ENCODE assay signal across 23 mouse cellular contexts in genomic region chr6:99617415-99617814, GRCm38 (mm10). TPM values are rescaled to one million over a fixed set of nuclear protein-coding genes. Genes with fewer than 3 reads are reported as not detected.
DNase-seq lines count a peak whose midpoint lies in the region; ATAC-seq lines count a peak whose summit lies in the region.
"Had no signal": no experiment of that assay in that cellular context is flagged by ENCODE, and none has a peak within 500 bp of the region (broad histone marks: within the 10 kb centered on the region; RNA-seq: fewer than 3 reads in every experiment).

No protein-coding gene starts in this region.

- WGBS in macrophage (ENCODE audit: missing documents) = 30% methylated on average over 1 of the region's 1 CpGs

- no peaks in the 10 kb centered on the region for H3K79me2 ChIP-seq in macrophage (ENCODE audit: inconsistent target)

- no peaks in the 10 kb centered on the region for H3K36me3 ChIP-seq in macrophage (ENCODE audit: inconsistent target)
- H3K36me3 ChIP-seq: heart, embryonic 15.5 days; hindbrain, embryonic 10.5 days; intestine, embryonic 15.5 days had no signal

- no peak overlapping the region for H3K4me3 ChIP-seq in macrophage (ENCODE audit: inconsistent target)
- H3K4me3 ChIP-seq: forebrain, embryonic 13.5 days; heart, adult 2 months; heart, embryonic 15.5 days; hindbrain, embryonic 10.5 days; intestine, embryonic 15.5 days had no signal

- peak overlapping the region; percentile 53 for H3K27ac ChIP-seq in macrophage
- H3K27ac ChIP-seq: forebrain, embryonic 13.5 days; heart, adult 2 months; heart, embryonic 15.5 days; hindbrain, embryonic 10.5 days; hindbrain, embryonic 14.5 days; intestine, embryonic 15.5 days had no signal

- peak; percentile 67 for ATAC-seq in frontal cortex, adult (ENCODE audit: low TSS enrichment)
- ATAC-seq: activated CD4-positive, CD25-positive, alpha-beta regulatory T cell, adult 4 months; forebrain, embryonic 13.5 days; forebrain, postnatal 0 days; intestine, embryonic 15.5 days had no signal

- no peak for DNase-seq in frontal cortex, postnatal 10 days (ENCODE audit: low spot score in 2 of 2)
- peak; percentile 31 for DNase-seq in ES-CJ7 (ENCODE audit: low read depth, low spot score)
- peak; percentile 89 for DNase-seq in brain, adult 2 months (ENCODE audit: low read depth, low spot score)
- DNase-seq in layer of hippocampus, postnatal 10 days (ENCODE audit: low spot score in 2 of 2) = no peak
- DNase-seq in ovary, adult 18-20 months (ENCODE audit: low spot score) = no peak
- DNase-seq in right cerebral cortex, adult 2 months (ENCODE audit: low spot score in 2 of 2) = no peak
- DNase-seq: adrenal gland, adult 2 months; adrenal gland, postnatal 25 days; cerebellum, adult 11 months; cerebellum, adult 8-10 months; cerebellum, postnatal 25 days; forebrain, postnatal 0 days; gastrocnemius, postnatal 36 days; heart, adult 2 months; heart, postnatal 14 days had no signal

RNA-seq across cellular contexts. Expression of gene Eif4e3, which starts 49.2 kb away (rescaled TPM):
- 10 to 100 TPM; 11.3 to 37.4 (median 26.5) TPM for total RNA-seq in macrophage (2018; cell fraction: chromatin; rRNA removed)
- 10 to 100 TPM; 20.9 to 32.6 (median 24.6) TPM for total RNA-seq in macrophage (2018; cell fraction: cytosol; rRNA removed)
- 10 to 100 TPM; 12.5 to 52.1 (median 26.8) TPM for total RNA-seq in macrophage (2018; cell fraction: nucleus; rRNA removed)
- polyA plus RNA-seq in macrophage (2018) = 20.9 to 25.3 TPM (median 21.1 TPM) in 3 replicates
- 10 to 100 TPM; 18.4 to 20.3 TPM for total RNA-seq in layer of hippocampus, postnatal 10 days (2021)

RNA-seq across cellular contexts. Expression of gene Gm20696, which starts 49.2 kb away (rescaled TPM):
- total RNA-seq in macrophage (2018; cell fraction: chromatin; rRNA removed) = 100 to 1,000 TPM in 4 of 26 experiments, 10 to 100 TPM in 22; 21.3 to 172 (median 40.8) TPM
- total RNA-seq in macrophage (2018; cell fraction: cytosol; rRNA removed) = 1 to 10 TPM in 6 of 26 experiments, under 1 TPM in 20; 0.07 to 2.5 (median 0.44) TPM
- total RNA-seq in macrophage (2018; cell fraction: nucleus; rRNA removed) = 100 to 1,000 TPM in 1 of 26 experiments, 10 to 100 TPM in 21, 1 to 10 TPM in 4; 4.9 to 135 (median 21.7) TPM
- 0.03 to 0.27 TPM in 2 of 3 replicates, not detected in the other for polyA plus RNA-seq in macrophage (2018)
- 1 to 10 TPM; 7.1 to 8.8 TPM for total RNA-seq in layer of hippocampus, postnatal 10 days (2021)

Comparison
In these comparisons a context has a peak if more than half of its experiments do, and no peak if none do; other contexts are left out.
1. DNase-seq: peak in ES-CJ7 (single experiment) and brain, adult 2 months (single experiment); none in frontal cortex, postnatal 10 days (0 of 2), layer of hippocampus, postnatal 10 days (0 of 2), ovary, adult 18-20 months (single experiment) and right cerebral cortex, adult 2 months (0 of 2).